Mouse (Mus musculus): ENCODE measurements around the gene Nr1h4. TPM values are rescaled to one million over a fixed set of nuclear protein-coding genes. Genes with fewer than 3 reads are reported as not detected.

The Nr1h4 gene
- polyA plus RNA-seq, 1 experiment from 2014 or later = 0.09 TPM

DNA sequence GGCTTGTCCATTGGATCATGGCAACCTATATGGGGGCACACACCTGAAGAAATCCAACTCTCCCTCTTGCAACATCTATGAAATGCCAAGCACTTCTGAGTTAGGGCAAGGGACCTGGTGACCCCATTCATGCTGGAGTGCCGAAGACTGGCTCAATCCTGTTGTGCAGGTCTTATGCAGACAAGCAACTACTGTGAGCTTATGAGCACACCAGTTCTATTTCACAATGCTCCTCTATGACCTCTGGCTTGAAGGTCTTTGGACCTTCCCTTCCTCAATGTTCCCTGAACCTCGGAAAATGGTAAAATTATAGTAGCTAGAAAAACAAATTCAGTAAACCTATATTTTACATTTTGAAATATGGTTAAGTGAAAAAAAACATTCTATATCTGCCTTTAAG is 115.4 kb downstream of the Nr1h4 start:
- H3K4me3 ChIP-seq = no peak overlapping the region
- H3K4me1 ChIP-seq = no peaks in the 10 kb centered on the region
- no peak overlapping the region for H3K9ac ChIP-seq
- 92% methylated on average over 2 of the region's 2 CpGs for WGBS
- no peak for ATAC-seq (ENCODE audit: insufficient number of reproducible peaks, low FRiP score, low TSS enrichment, low read depth)
- no peaks in the 10 kb centered on the region for H3K27me3 ChIP-seq
- H3K27ac ChIP-seq = no peak overlapping the region
- no peak overlapping the region for H3K4me2 ChIP-seq
- no peaks in the 10 kb centered on the region for H3K9me3 ChIP-seq
- H3K36me3 ChIP-seq = peaks cover 27% of the 10 kb centered on the region

DNA sequence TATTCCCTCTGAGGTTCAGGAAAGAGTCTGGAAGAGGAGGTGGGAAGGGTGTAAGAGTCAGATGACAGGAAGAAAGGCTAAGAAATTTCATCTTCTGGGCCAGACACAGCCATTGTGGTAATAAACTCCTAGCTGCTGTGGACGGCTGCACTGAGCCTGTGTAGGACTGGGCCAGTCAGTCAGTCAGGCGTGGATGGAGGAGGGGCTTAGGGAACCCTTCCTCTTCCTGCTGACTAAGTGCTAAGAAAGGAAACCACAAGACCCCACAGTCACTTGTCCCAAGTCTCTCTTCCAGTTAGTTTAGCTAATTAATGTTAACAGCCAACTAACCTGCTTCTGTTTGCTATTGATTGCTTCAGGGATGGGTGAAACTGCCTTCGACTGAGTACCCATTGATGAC is 117.9 kb downstream of the Nr1h4 start:
- H3K4me2 ChIP-seq = no peak overlapping the region
- no peaks in the 10 kb centered on the region for H3K9me3 ChIP-seq
- H3K4me3 ChIP-seq = no peak overlapping the region
- H3K4me1 ChIP-seq = no peaks in the 10 kb centered on the region
- WGBS = 60% methylated on average over 3 of the region's 3 CpGs
- ATAC-seq (ENCODE audit: insufficient number of reproducible peaks, low FRiP score, low TSS enrichment, low read depth) = no peak
- H3K9ac ChIP-seq = no peak overlapping the region
- no peaks in the 10 kb centered on the region for H3K27me3 ChIP-seq
- H3K36me3 ChIP-seq = peaks cover 30% of the 10 kb centered on the region
- H3K27ac ChIP-seq = no peak overlapping the region

DNA sequence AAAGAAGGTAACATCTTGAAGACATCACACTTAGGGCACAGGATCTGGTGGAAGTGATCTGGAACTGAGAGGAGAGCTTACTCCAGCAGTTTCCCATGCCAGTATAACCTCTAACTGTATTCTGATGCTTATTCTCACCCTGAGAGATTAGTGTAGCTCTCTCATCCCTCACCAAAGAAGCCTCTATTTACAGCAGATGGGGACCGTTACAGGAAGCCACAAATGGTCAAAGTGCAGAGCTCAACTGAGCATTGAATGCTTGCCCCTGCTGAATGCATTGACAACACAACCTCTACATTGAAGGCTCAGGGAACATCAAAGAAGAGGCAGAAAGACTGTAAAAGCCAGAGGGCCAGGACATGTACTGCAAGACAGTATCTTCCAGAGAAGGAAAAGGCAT is 125.8 kb downstream of the Nr1h4 start:
- no peaks in the 10 kb centered on the region for H3K4me1 ChIP-seq
- H3K9me3 ChIP-seq = no peaks in the 10 kb centered on the region
- H3K9ac ChIP-seq = no peak overlapping the region
- no peak overlapping the region for H3K4me3 ChIP-seq
- H3K4me2 ChIP-seq = no peak overlapping the region
- H3K27me3 ChIP-seq = no peaks in the 10 kb centered on the region
- no peak for ATAC-seq (ENCODE audit: insufficient number of reproducible peaks, low FRiP score, low TSS enrichment, low read depth)
- WGBS = 30% methylated on average over 1 of the region's 1 CpGs
- 0 out of 2 replicates have a peak, but pooled peaks cover under 1% of the 10 kb centered on the region for H3K36me3 ChIP-seq
- H3K27ac ChIP-seq = no peak overlapping the region

DNA sequence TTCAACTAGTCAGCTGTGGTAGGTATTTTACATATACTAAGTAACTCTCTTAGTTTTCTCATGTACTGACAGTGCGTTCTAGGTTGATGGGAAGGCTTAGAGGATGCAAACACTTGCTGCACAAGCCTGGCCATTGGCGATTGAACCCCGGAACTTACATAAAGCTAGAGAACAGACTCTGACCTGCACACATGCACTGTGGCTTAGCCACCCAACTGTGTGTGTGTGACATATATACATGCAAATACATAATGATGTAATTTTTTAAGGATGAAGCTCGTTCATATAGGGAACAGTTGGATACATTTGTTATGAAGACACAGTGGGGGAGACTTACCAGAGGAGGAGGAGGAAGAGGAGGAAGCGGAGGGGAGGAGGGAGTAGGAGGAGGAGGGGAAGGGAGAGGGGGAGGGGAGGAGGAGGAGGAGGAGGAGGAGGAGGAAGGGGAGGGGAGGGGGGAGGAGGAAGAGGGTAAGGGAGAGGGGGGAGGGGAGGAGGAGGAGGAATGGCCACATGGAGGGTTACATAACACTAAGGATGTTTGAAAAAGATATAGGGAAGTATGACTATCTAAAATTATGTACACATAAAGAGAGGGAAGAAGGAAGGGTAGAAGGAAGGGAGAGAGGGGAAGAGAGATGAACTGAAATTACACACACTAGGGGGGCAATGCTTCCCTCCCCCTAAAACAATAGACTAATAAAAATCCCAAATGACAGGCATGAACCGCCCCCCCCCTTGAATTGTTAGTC is 126.5 kb downstream of the Nr1h4 start:
- 79% methylated on average over 5 of the region's 6 CpGs for WGBS

DNA sequence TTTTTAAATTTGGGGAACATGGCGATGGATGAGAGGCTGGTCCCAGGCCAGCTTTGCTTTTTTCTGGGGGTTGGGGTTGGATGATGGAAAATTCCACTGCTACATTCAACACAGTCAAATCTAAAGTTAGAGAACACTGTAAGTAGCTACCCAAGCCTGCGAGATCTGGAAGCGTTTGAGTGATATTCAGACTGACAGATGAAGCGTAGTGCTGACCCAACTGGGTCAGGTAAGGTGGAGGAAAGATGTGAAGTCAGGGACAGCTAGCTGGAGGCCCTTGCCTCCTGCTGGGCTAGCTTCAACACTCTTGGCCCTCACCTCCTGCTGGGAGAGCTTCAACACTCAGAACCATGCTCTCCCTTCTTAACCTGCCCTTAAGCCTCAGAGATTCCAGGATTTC is 128.4 kb downstream of the Nr1h4 start:
- H3K36me3 ChIP-seq = no peaks in the 10 kb centered on the region
- H3K4me1 ChIP-seq = no peaks in the 10 kb centered on the region
- no peak overlapping the region for H3K4me2 ChIP-seq
- no peaks in the 10 kb centered on the region for H3K27me3 ChIP-seq
- ATAC-seq (ENCODE audit: insufficient number of reproducible peaks, low FRiP score, low TSS enrichment, low read depth) = no peak
- 67% methylated on average over 4 of the region's 4 CpGs for WGBS
- H3K9ac ChIP-seq = no peak overlapping the region
- H3K4me3 ChIP-seq = no peak overlapping the region
- H3K27ac ChIP-seq = no peak overlapping the region
- no peaks in the 10 kb centered on the region for H3K9me3 ChIP-seq

More for the DNA sequence above, 126.5 kb downstream of the Nr1h4 start:
- H3K27ac ChIP-seq = no peak overlapping the region
- no peak overlapping the region for H3K4me2 ChIP-seq
- no peaks in the 10 kb centered on the region for H3K27me3 ChIP-seq
- no peaks in the 10 kb centered on the region for H3K36me3 ChIP-seq
- no peaks in the 10 kb centered on the region for H3K4me1 ChIP-seq
- no peaks in the 10 kb centered on the region for H3K9me3 ChIP-seq
- ATAC-seq (ENCODE audit: insufficient number of reproducible peaks, low FRiP score, low TSS enrichment, low read depth) = no peak
- no peak overlapping the region for H3K9ac ChIP-seq
- H3K4me3 ChIP-seq = no peak overlapping the region

Other genes starting within 250 kb of the Nr1h4 start
- 0.51 and 1.0 TPM in 2 replicates for gene Ano4, start 188.8 kb downstream of the Nr1h4 start, polyA plus RNA-seq (2015; fragmentation: Nextera tagmentation; extraction: Ambion mirVana)
- 15.1 and 16.2 TPM in 2 replicates for gene Gas2l3, start 89.6 kb downstream of the Nr1h4 start, polyA plus RNA-seq (2015; fragmentation: Nextera tagmentation; extraction: Ambion mirVana)
- gene Slc17a8, start 87.7 kb upstream of the Nr1h4 start, polyA plus RNA-seq (2015; fragmentation: Nextera tagmentation; extraction: Ambion mirVana) = 0.03 TPM in 1 of 2 replicates, not detected in the other
- gene Scyl2, start 152.7 kb upstream of the Nr1h4 start, polyA plus RNA-seq (2015; fragmentation: Nextera tagmentation; extraction: Ambion mirVana) = 6.0 and 7.4 TPM in 2 replicates
- gene Actr6, start 198.7 kb upstream of the Nr1h4 start, polyA plus RNA-seq (2015; fragmentation: Nextera tagmentation; extraction: Ambion mirVana) = 27.7 and 33.3 TPM in 2 replicates
- gene Uhrf1bp1l, start 211.4 kb upstream of the Nr1h4 start, polyA plus RNA-seq (2015; fragmentation: Nextera tagmentation; extraction: Ambion mirVana) = 19.7 and 19.9 TPM in 2 replicates

Data from limb, embryonic 15.5 days (tissue).